Mouse (Mus musculus): Measurements from ENCODE around the gene Slc25a29.

DNA sequence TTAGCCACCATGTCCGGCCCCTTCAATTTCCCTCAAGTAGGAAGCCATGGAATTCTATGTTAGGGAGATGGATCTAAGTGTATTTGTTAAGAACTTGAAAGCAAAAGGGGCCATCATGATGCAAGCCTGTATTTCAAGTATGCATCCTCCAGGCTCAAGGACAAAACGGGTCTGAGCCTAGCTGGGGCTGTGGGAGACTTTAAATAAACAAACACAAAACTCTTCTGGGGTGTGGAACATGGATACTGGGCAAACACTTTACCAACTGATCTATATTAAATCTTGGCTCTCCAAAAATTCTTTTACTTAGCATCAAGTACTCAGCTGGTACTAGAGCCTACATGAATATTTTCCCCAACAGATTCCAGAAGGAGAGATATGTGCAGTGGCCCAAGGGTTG, 48.4 kb downstream of the Slc25a29 start:
- TF ChIP-seq POLR2A (IDR thresholded peaks at IDR 0.05; ENCODE audit: control insufficient read depth, extremely low read depth, insufficient read depth, low read length, poor library complexity) (no peak), CTCF (IDR thresholded peaks at IDR 0.05; ENCODE audit: borderline replicate concordance, control insufficient read depth, extremely low read depth, insufficient read depth, low read length, poor library complexity) (no peak)
